Mouse (Mus musculus): ENCODE measurements around the gene Rnf103. TPM values are rescaled to one million over a fixed set of nuclear protein-coding genes. Genes with fewer than 3 reads are reported as not detected.

The Rnf103 gene
- polyA plus RNA-seq, 1 experiment from 2014 or later, result 25.4 TPM

- H3K4me3 ChIP-seq (ENCODE audit: low read depth, low read length), result no peak overlapping the region
- no peak overlapping the region for H3K27ac ChIP-seq (replicated peaks)
- no peaks in the 10 kb centered on the region for H3K4me1 ChIP-seq (replicated peaks; ENCODE audit: control insufficient read depth, insufficient read depth)
- no peaks in the 10 kb centered on the region for H3K27me3 ChIP-seq (ENCODE audit: control insufficient read depth, insufficient read depth, low read length)
- H3K4me2 ChIP-seq (replicated peaks; ENCODE audit: low read depth), result no peak overlapping the region
- H3K36me3 ChIP-seq (ENCODE audit: control insufficient read depth, insufficient read depth, low read length), result no peaks in the 10 kb centered on the region
- WGBS, result 85% methylated on average over 4 of the region's 4 CpGs
- DNase-seq (ENCODE audit: low spot score) (no peak), ATAC-seq (ENCODE audit: low FRiP score, low TSS enrichment) (no peak)
- no peak overlapping the region for H3K9ac ChIP-seq (ENCODE audit: low read length)
- H3K9me3 ChIP-seq (ENCODE audit: control insufficient read depth, low read length), result no peaks in the 10 kb centered on the region
- TF ChIP-seq CTCF (IDR thresholded peaks at IDR 0.05; ENCODE audit: low read depth) (no peak), EP300 (optimal IDR thresholded peaks at IDR 0.05) (no peak)
Observed at GRCm38 (mm10) chr6:71519476-71519875, 25.8 kb downstream of the Rnf103 start.

- Histone ChIP-seq H3K36me3 (ENCODE audit: control insufficient read depth, insufficient read depth, low read length) (no peaks in the 10 kb centered on the region), H3K4me3 (ENCODE audit: low read depth, low read length) (no peak overlapping the region), H3K9ac (ENCODE audit: low read length) (no peak overlapping the region), H3K4me2 (replicated peaks; ENCODE audit: low read depth) (no peak overlapping the region), H3K27ac (replicated peaks) (no peak overlapping the region), H3K4me1 (replicated peaks; ENCODE audit: control insufficient read depth, insufficient read depth) (no peaks in the 10 kb centered on the region), H3K9me3 (ENCODE audit: control insufficient read depth, low read length) (no peaks in the 10 kb centered on the region), H3K27me3 (ENCODE audit: control insufficient read depth, insufficient read depth, low read length) (no peaks in the 10 kb centered on the region)
- ATAC-seq (ENCODE audit: low FRiP score, low TSS enrichment) (no peak), DNase-seq (ENCODE audit: low spot score) (no peak)
- TF ChIP-seq CTCF (IDR thresholded peaks at IDR 0.05; ENCODE audit: low read depth) (no peak), EP300 (optimal IDR thresholded peaks at IDR 0.05) (no peak)
- 49% methylated on average over 3 of the region's 3 CpGs for WGBS
Observed at GRCm38 (mm10) chr6:71525556-71525955, 31.9 kb downstream of the Rnf103 start.

GRCm38 (mm10) chr6:71527056-71527455 lies 33.4 kb downstream of the Rnf103 start:
- Histone ChIP-seq H3K4me1 (replicated peaks; ENCODE audit: control insufficient read depth, insufficient read depth) (no peaks in the 10 kb centered on the region), H3K4me2 (replicated peaks; ENCODE audit: low read depth) (no peak overlapping the region), H3K4me3 (ENCODE audit: low read depth, low read length) (no peak overlapping the region), H3K36me3 (ENCODE audit: control insufficient read depth, insufficient read depth, low read length) (no peaks in the 10 kb centered on the region), H3K9ac (ENCODE audit: low read length) (no peak overlapping the region), H3K27ac (replicated peaks) (no peak overlapping the region), H3K27me3 (ENCODE audit: control insufficient read depth, insufficient read depth, low read length) (no peaks in the 10 kb centered on the region), H3K9me3 (ENCODE audit: control insufficient read depth, low read length) (no peaks in the 10 kb centered on the region)
- ATAC-seq (ENCODE audit: low FRiP score, low TSS enrichment) (no peak), DNase-seq (ENCODE audit: low spot score) (no peak)
- WGBS, result 83% methylated on average over 10 of the region's 10 CpGs
- TF ChIP-seq EP300 (optimal IDR thresholded peaks at IDR 0.05) (no peak), CTCF (IDR thresholded peaks at IDR 0.05; ENCODE audit: low read depth) (no peak)

- Histone ChIP-seq H3K4me1 (replicated peaks; ENCODE audit: control insufficient read depth, insufficient read depth) (no peaks in the 10 kb centered on the region), H3K27ac (replicated peaks) (no peak overlapping the region), H3K9me3 (ENCODE audit: control insufficient read depth, low read length) (no peaks in the 10 kb centered on the region), H3K9ac (ENCODE audit: low read length) (no peak overlapping the region), H3K27me3 (ENCODE audit: control insufficient read depth, insufficient read depth, low read length) (no peaks in the 10 kb centered on the region), H3K4me3 (ENCODE audit: low read depth, low read length) (no peak overlapping the region), H3K36me3 (ENCODE audit: control insufficient read depth, insufficient read depth, low read length) (no peaks in the 10 kb centered on the region), H3K4me2 (replicated peaks; ENCODE audit: low read depth) (no peak overlapping the region)
- 90% methylated on average over 9 of the region's 9 CpGs for WGBS
- DNase-seq (ENCODE audit: low spot score), result no peak
- TF ChIP-seq CTCF (IDR thresholded peaks at IDR 0.05; ENCODE audit: low read depth), result no peak
- no peak for TF ChIP-seq EP300 (optimal IDR thresholded peaks at IDR 0.05)
- ATAC-seq (ENCODE audit: low FRiP score, low TSS enrichment), result no peak
Observed at GRCm38 (mm10) chr6:71527826-71528225, 34.1 kb downstream of the Rnf103 start.

- 77% methylated on average over 8 of the region's 8 CpGs for WGBS
- Histone ChIP-seq H3K36me3 (ENCODE audit: control insufficient read depth, insufficient read depth, low read length) (no peaks in the 10 kb centered on the region), H3K9ac (ENCODE audit: low read length) (no peak overlapping the region), H3K9me3 (ENCODE audit: control insufficient read depth, low read length) (no peaks in the 10 kb centered on the region), H3K4me2 (replicated peaks; ENCODE audit: low read depth) (no peak overlapping the region), H3K27ac (replicated peaks) (no peak overlapping the region), H3K27me3 (ENCODE audit: control insufficient read depth, insufficient read depth, low read length) (no peaks in the 10 kb centered on the region), H3K4me3 (ENCODE audit: low read depth, low read length) (no peak overlapping the region), H3K4me1 (replicated peaks; ENCODE audit: control insufficient read depth, insufficient read depth) (no peaks in the 10 kb centered on the region)
- ATAC-seq (ENCODE audit: low FRiP score, low TSS enrichment) (no peak), DNase-seq (ENCODE audit: low spot score) (no peak)
- TF ChIP-seq CTCF (IDR thresholded peaks at IDR 0.05; ENCODE audit: low read depth) (no peak), EP300 (optimal IDR thresholded peaks at IDR 0.05) (no peak)
Observed at GRCm38 (mm10) chr6:71530176-71530575, 36.5 kb downstream of the Rnf103 start.

GRCm38 (mm10) chr6:71537286-71537685 lies 43.6 kb downstream of the Rnf103 start:
- Histone ChIP-seq H3K36me3 (ENCODE audit: control insufficient read depth, insufficient read depth, low read length) (no peaks in the 10 kb centered on the region), H3K4me1 (replicated peaks; ENCODE audit: control insufficient read depth, insufficient read depth) (no peaks in the 10 kb centered on the region), H3K4me3 (ENCODE audit: low read depth, low read length) (no peak overlapping the region), H3K9me3 (ENCODE audit: control insufficient read depth, low read length) (no peaks in the 10 kb centered on the region), H3K4me2 (replicated peaks; ENCODE audit: low read depth) (no peak overlapping the region), H3K9ac (ENCODE audit: low read length) (no peak overlapping the region), H3K27ac (replicated peaks) (no peak overlapping the region), H3K27me3 (ENCODE audit: control insufficient read depth, insufficient read depth, low read length) (no peaks in the 10 kb centered on the region)
- DNase-seq (ENCODE audit: low spot score) (no peak), ATAC-seq (ENCODE audit: low FRiP score, low TSS enrichment) (no peak)
- no peak for TF ChIP-seq CTCF (IDR thresholded peaks at IDR 0.05; ENCODE audit: low read depth)
- TF ChIP-seq EP300 (optimal IDR thresholded peaks at IDR 0.05), result no peak

All from stomach, postnatal 0 days (tissue).